Comparison of ENCODE assay signal across 8 mouse cellular contexts in genomic region chr2:84865616-84866571, GRCm38 (mm10). TPM values are rescaled to one million over a fixed set of nuclear protein-coding genes. Genes with fewer than 3 reads are reported as not detected.
DNase-seq lines count a peak whose midpoint lies in the region; ATAC-seq and TF ChIP-seq lines count a peak whose summit lies in the region.

No protein-coding gene starts in this region.

- H3K4me2 ChIP-seq in forebrain, embryonic 16.5 days (ENCODE audit: low read length) = peak overlapping the region; percentile 69
- H3K4me2 ChIP-seq in hindbrain, embryonic 16.5 days (ENCODE audit: low read length) = peak overlapping the region; percentile 85
- peak overlapping the region; percentile 61 for H3K4me2 ChIP-seq in limb, embryonic 11.5 days (ENCODE audit: low read depth, severe bottlenecking)

- peak; percentile 82 for ATAC-seq in forebrain, embryonic 16.5 days
- peak; percentile 58 for ATAC-seq in hindbrain, embryonic 16.5 days
- peak; percentile 40 for ATAC-seq in limb, embryonic 11.5 days (ENCODE audit: insufficient number of reproducible peaks, low FRiP score, low TSS enrichment, low read depth)

- H3K9me3 ChIP-seq in forebrain, embryonic 16.5 days (ENCODE audit: control insufficient read depth, low read length) = no peaks in the 10 kb centered on the region
- H3K9me3 ChIP-seq in hindbrain, embryonic 16.5 days (ENCODE audit: control insufficient read depth, low read length) = no peaks in the 10 kb centered on the region
- H3K9me3 ChIP-seq in limb, embryonic 11.5 days (ENCODE audit: control insufficient read depth, low read length) = no peaks in the 10 kb centered on the region

- no peaks in the 10 kb centered on the region for H3K4me1 ChIP-seq in cerebellum, adult 2 months (ENCODE audit: control insufficient read depth, insufficient read depth, low read length)
- peaks cover 17% of the 10 kb centered on the region for H3K4me1 ChIP-seq in forebrain, embryonic 16.5 days (replicated peaks; ENCODE audit: control insufficient read depth, insufficient read depth, low read length)
- peaks cover 8% of the 10 kb centered on the region for H3K4me1 ChIP-seq in hindbrain, embryonic 16.5 days (ENCODE audit: control insufficient read depth, insufficient read depth, low read depth, low read length)
- peaks cover 6% of the 10 kb centered on the region; the same call in 1 of the 2 replicates for H3K4me1 ChIP-seq in limb, embryonic 11.5 days (ENCODE audit: control insufficient read depth, insufficient read depth, low read length)

- under 1% methylated on average over 45 of the region's 47 CpGs for WGBS in cerebellum, adult 2 months
- WGBS in forebrain, embryonic 16.5 days = under 1% methylated on average over 47 of the region's 47 CpGs
- WGBS in hindbrain, embryonic 16.5 days = under 1% methylated on average over 47 of the region's 47 CpGs
- WGBS in limb, embryonic 11.5 days = 1% methylated on average over 47 of the region's 47 CpGs

- peaks cover 1% of the 10 kb centered on the region; the same call in 1 of the 2 replicates for H3K27me3 ChIP-seq in cerebellum, adult 2 months (ENCODE audit: control insufficient read depth, insufficient read depth, low read length)
- H3K27me3 ChIP-seq in forebrain, embryonic 16.5 days (replicated peaks; ENCODE audit: control insufficient read depth, insufficient read depth, low read length) = peaks cover 5% of the 10 kb centered on the region; the same call in 1 of the 2 replicates
- H3K27me3 ChIP-seq in hindbrain, embryonic 16.5 days (replicated peaks; ENCODE audit: control insufficient read depth, insufficient read depth, low read length) = peaks cover 33% of the 10 kb centered on the region
- peaks cover 36% of the 10 kb centered on the region for H3K27me3 ChIP-seq in limb, embryonic 11.5 days (ENCODE audit: control insufficient read depth, insufficient read depth, low read length)

- H3K36me3 ChIP-seq in forebrain, embryonic 16.5 days (ENCODE audit: control insufficient read depth, insufficient read depth) = no peaks in the 10 kb centered on the region
- H3K36me3 ChIP-seq in hindbrain, embryonic 16.5 days (ENCODE audit: control insufficient read depth, insufficient read depth, low read length) = no peaks in the 10 kb centered on the region
- peaks cover 9% of the 10 kb centered on the region; the same call in 1 of the 2 replicates for H3K36me3 ChIP-seq in limb, embryonic 11.5 days (ENCODE audit: control insufficient read depth, insufficient read depth, low read length)

- TF ChIP-seq CTCF in cerebellum, adult 2 months (IDR thresholded peaks at IDR 0.05; ENCODE audit: borderline replicate concordance, insufficient read depth, low read depth, low read length) = peak; percentile 33; the same call in 1 of the 2 replicates

- H3K4me3 ChIP-seq in cerebellum, adult 2 months (replicated peaks; ENCODE audit: insufficient read depth, low read depth, low read length) = no peak overlapping the region
- H3K4me3 ChIP-seq in forebrain, embryonic 16.5 days (replicated peaks; ENCODE audit: low read length) = peak overlapping the region; percentile 38
- peak overlapping the region; percentile 41 for H3K4me3 ChIP-seq in hindbrain, embryonic 16.5 days (ENCODE audit: low read length)
- peak overlapping the region; percentile 23 for H3K4me3 ChIP-seq in limb, embryonic 11.5 days (ENCODE audit: low read depth, low read length)

- no peak for TF ChIP-seq POLR2A in cerebellum, adult 2 months (IDR thresholded peaks at IDR 0.05; ENCODE audit: borderline replicate concordance, insufficient read depth, low read length)

- H3K27ac ChIP-seq in cerebellum, adult 2 months (ENCODE audit: insufficient read depth, low read length) = no peak overlapping the region
- peak overlapping the region; percentile 58 for H3K27ac ChIP-seq in forebrain, embryonic 16.5 days (ENCODE audit: low read length)
- H3K27ac ChIP-seq in hindbrain, embryonic 16.5 days (ENCODE audit: low read depth, low read length) = no peak overlapping the region
- H3K27ac ChIP-seq in limb, embryonic 11.5 days (replicated peaks; ENCODE audit: low read depth, low read length) = no peak overlapping the region

- peak overlapping the region; percentile 55 for H3K9ac ChIP-seq in forebrain, embryonic 16.5 days (replicated peaks; ENCODE audit: low read depth, low read length)
- H3K9ac ChIP-seq in hindbrain, embryonic 16.5 days (ENCODE audit: low read depth, low read length) = peak overlapping the region; percentile 58
- H3K9ac ChIP-seq in limb, embryonic 11.5 days (ENCODE audit: low read length) = peak overlapping the region; percentile 24; the same call in 1 of the 2 replicates

- peak in 1 of 2 experiments; percentile 32 for DNase-seq in cerebellum, adult 2 months
- DNase-seq in cerebellum, adult 18-20 months = no peak
- peak; percentile 53 for DNase-seq in adrenal gland, postnatal 25 days
- DNase-seq in limb, embryonic 11.5 days (ENCODE audit: low spot score) = peak; percentile 82
- DNase-seq in mesoderm, embryonic 11.5 days (ENCODE audit: low read depth, low spot score) = peak; percentile 64
- DNase-seq in spleen, postnatal 4 days (ENCODE audit: low spot score in 2 of 2) = peak; percentile 72 to 91

RNA-seq across cellular contexts. Expression of gene Rtn4rl2, which starts 20.6 kb away (rescaled TPM):
- 1.2 and 1.7 TPM in 2 replicates for polyA plus RNA-seq in cerebellum, adult 2 months (2012; rRNA removed)
- 1.2 TPM in 2 replicates for total RNA-seq in adrenal gland, postnatal 25 days (2021)
- 9.8 and 11.4 TPM in 2 replicates for polyA plus RNA-seq in forebrain, embryonic 16.5 days (2015; fragmentation: Nextera tagmentation; extraction: Ambion mirVana)
- 3.0 and 4.5 TPM in 2 replicates for polyA plus RNA-seq in hindbrain, embryonic 16.5 days (2015; fragmentation: Nextera tagmentation; extraction: Ambion mirVana)
- 0.75 and 0.96 TPM in 2 replicates for polyA plus RNA-seq in limb, embryonic 11.5 days (2014; fragmentation: Nextera tagmentation; extraction: Ambion mirVana)

RNA-seq across cellular contexts. Expression of gene Slc43a1, which starts 27.2 kb away (rescaled TPM):
- 0.25 and 0.43 TPM in 2 replicates for polyA plus RNA-seq in cerebellum, adult 2 months (2012; rRNA removed)
- total RNA-seq in adrenal gland, postnatal 25 days (2021) = 2.4 and 4.3 TPM in 2 replicates
- 2.6 and 3.1 TPM in 2 replicates for polyA plus RNA-seq in forebrain, embryonic 16.5 days (2015; fragmentation: Nextera tagmentation; extraction: Ambion mirVana)
- 1.5 and 1.6 TPM in 2 replicates for polyA plus RNA-seq in hindbrain, embryonic 16.5 days (2015; fragmentation: Nextera tagmentation; extraction: Ambion mirVana)
- polyA plus RNA-seq in limb, embryonic 11.5 days (2014; fragmentation: Nextera tagmentation; extraction: Ambion mirVana) = 36.0 and 37.8 TPM in 2 replicates

RNA-seq across cellular contexts. Expression of gene Timm10, which starts 39.1 kb away (rescaled TPM):
- 83.3 and 88.4 TPM in 2 replicates for polyA plus RNA-seq in cerebellum, adult 2 months (2012; rRNA removed)
- total RNA-seq in adrenal gland, postnatal 25 days (2021) = 40.4 and 43.8 TPM in 2 replicates
- 58.0 and 69.5 TPM in 2 replicates for polyA plus RNA-seq in forebrain, embryonic 16.5 days (2015; fragmentation: Nextera tagmentation; extraction: Ambion mirVana)
- polyA plus RNA-seq in hindbrain, embryonic 16.5 days (2015; fragmentation: Nextera tagmentation; extraction: Ambion mirVana) = 76.5 and 83.2 TPM in 2 replicates
- 46.9 and 53.6 TPM in 2 replicates for polyA plus RNA-seq in limb, embryonic 11.5 days (2014; fragmentation: Nextera tagmentation; extraction: Ambion mirVana)

RNA-seq across cellular contexts. Expression of gene Smtnl1, which starts 43.4 kb away (rescaled TPM):
- not detected in 2 replicates for polyA plus RNA-seq in cerebellum, adult 2 months (2012; rRNA removed)
- not detected in 2 replicates for total RNA-seq in adrenal gland, postnatal 25 days (2021)
- not detected in 2 replicates for polyA plus RNA-seq in forebrain, embryonic 16.5 days (2015; fragmentation: Nextera tagmentation; extraction: Ambion mirVana)
- polyA plus RNA-seq in hindbrain, embryonic 16.5 days (2015; fragmentation: Nextera tagmentation; extraction: Ambion mirVana) = not detected in 2 replicates
- polyA plus RNA-seq in limb, embryonic 11.5 days (2014; fragmentation: Nextera tagmentation; extraction: Ambion mirVana) = 0.10 and 0.32 TPM in 2 replicates

Comparison
In these comparisons a context has a peak if more than half of its experiments do, and no peak if none do; other contexts are left out.
1. DNase-seq: peak in adrenal gland, postnatal 25 days (single experiment), limb, embryonic 11.5 days (single experiment), mesoderm, embryonic 11.5 days (single experiment) and spleen, postnatal 4 days (2 of 2); none in cerebellum, adult 18-20 months (0 of 2).
2. Peak in every context shown above with its lines, with median percentiles within 50 percentile points of each other: ATAC-seq, H3K4me2 ChIP-seq and H3K9ac ChIP-seq.